Mouse (Mus musculus) retina, adult 2 months (tissue): ENCODE data around the gene Nr2f2.

Experiments
- DNase-seq: peaks from one replicate; pipeline ENCODE4 v3.0.0-alpha.2; 2012; ENCODE audit warnings: low read depth, low spot score

The Nr2f2 gene

GRCm38 (mm10) chr7:70332926-70333664 is 33.4 kb downstream of the Nr2f2 start:
- no peak for DNase-seq

GRCm38 (mm10) chr7:70332064-70332850 is 34.3 kb downstream of the Nr2f2 start:
- DNase-seq = no peak

- DNase-seq = no peak
Observed at GRCm38 (mm10) chr7:70331243-70332063, 35.1 kb downstream of the Nr2f2 start.

- no peak for DNase-seq
Observed at GRCm38 (mm10) chr7:70330761-70331242, 35.7 kb downstream of the Nr2f2 start.

GRCm38 (mm10) chr7:70330207-70330562 is 36.4 kb downstream of the Nr2f2 start:
- DNase-seq = no peak

- no peak for DNase-seq
Observed at GRCm38 (mm10) chr7:70329521-70330206, 36.9 kb downstream of the Nr2f2 start.

GRCm38 (mm10) chr7:70329037-70329516 is 37.5 kb downstream of the Nr2f2 start:
- no peak for DNase-seq

GRCm38 (mm10) chr7:70328206-70329036 is 38.1 kb downstream of the Nr2f2 start:
- no peak for DNase-seq

GRCm38 (mm10) chr7:70327191-70327590 is 39.3 kb downstream of the Nr2f2 start:
- DNase-seq = no peak

- DNase-seq = no peak
Observed at GRCm38 (mm10) chr7:70326176-70327035, 40.1 kb downstream of the Nr2f2 start.

- DNase-seq = no peak
Observed at GRCm38 (mm10) chr7:70325381-70325780, 41.2 kb downstream of the Nr2f2 start.

- DNase-seq = no peak
Observed at GRCm38 (mm10) chr7:70324541-70324940, 42.0 kb downstream of the Nr2f2 start.

- no peak for DNase-seq
Observed at GRCm38 (mm10) chr7:70324041-70324440, 42.5 kb downstream of the Nr2f2 start.

GRCm38 (mm10) chr7:70305716-70306115 is 60.8 kb downstream of the Nr2f2 start:
- no peak for DNase-seq

- no peak for DNase-seq
Observed at GRCm38 (mm10) chr7:70304426-70304825, 62.1 kb downstream of the Nr2f2 start.
